Mouse (Mus musculus): ENCODE data around the gene Slc4a4. TPM values are rescaled to one million over a fixed set of nuclear protein-coding genes. Genes with fewer than 3 reads are reported as not detected.

Slc4a4 gene
- polyA plus RNA-seq, 1 experiment from 2014 or later, result 8.3 TPM

- ATAC-seq, result no peak
- H3K4me1 ChIP-seq (ENCODE audit: control insufficient read depth, insufficient read depth, low read length), result no peaks in the 10 kb centered on the region
- no peak overlapping the region for H3K4me2 ChIP-seq (ENCODE audit: low read length)
- no peaks in the 10 kb centered on the region for H3K36me3 ChIP-seq (ENCODE audit: control insufficient read depth, insufficient read depth, low read length)
- H3K9me3 ChIP-seq (replicated peaks; ENCODE audit: control insufficient read depth, low read length, poor library complexity, severe bottlenecking), result no peaks in the 10 kb centered on the region
- WGBS, result 87% methylated on average over 7 of the region's 7 CpGs
- H3K4me3 ChIP-seq (ENCODE audit: low read depth, low read length), result no peak overlapping the region
- no peak overlapping the region for H3K9ac ChIP-seq (ENCODE audit: low read depth, low read length)
- H3K27me3 ChIP-seq (ENCODE audit: control insufficient read depth, insufficient read depth, low read depth, low read length), result no peaks in the 10 kb centered on the region
- H3K27ac ChIP-seq (ENCODE audit: low read length), result no peak overlapping the region
Measured at GRCm38 (mm10) chr5:88961351-88961761, 74.7 kb downstream of the Slc4a4 start.

- H3K4me3 ChIP-seq (ENCODE audit: low read depth, low read length), result no peak overlapping the region
- no peak overlapping the region for H3K9ac ChIP-seq (ENCODE audit: low read depth, low read length)
- WGBS, result 85% methylated on average over 6 of the region's 6 CpGs
- H3K4me2 ChIP-seq (ENCODE audit: low read length), result no peak overlapping the region
- no peaks in the 10 kb centered on the region for H3K4me1 ChIP-seq (ENCODE audit: control insufficient read depth, insufficient read depth, low read length)
- H3K27me3 ChIP-seq (ENCODE audit: control insufficient read depth, insufficient read depth, low read depth, low read length), result no peaks in the 10 kb centered on the region
- H3K36me3 ChIP-seq (ENCODE audit: control insufficient read depth, insufficient read depth, low read length), result no peaks in the 10 kb centered on the region
- ATAC-seq, result no peak
- no peaks in the 10 kb centered on the region for H3K9me3 ChIP-seq (replicated peaks; ENCODE audit: control insufficient read depth, low read length, poor library complexity, severe bottlenecking)
- no peak overlapping the region for H3K27ac ChIP-seq (ENCODE audit: low read length)
Measured at GRCm38 (mm10) chr5:88964685-88965290, 78.2 kb downstream of the Slc4a4 start.

- Histone ChIP-seq H3K27ac (ENCODE audit: low read length) (no peak overlapping the region), H3K4me1 (ENCODE audit: control insufficient read depth, insufficient read depth, low read length) (no peaks in the 10 kb centered on the region), H3K9ac (ENCODE audit: low read depth, low read length) (no peak overlapping the region), H3K9me3 (replicated peaks; ENCODE audit: control insufficient read depth, low read length, poor library complexity, severe bottlenecking) (no peaks in the 10 kb centered on the region), H3K4me2 (ENCODE audit: low read length) (no peak overlapping the region), H3K4me3 (ENCODE audit: low read depth, low read length) (no peak overlapping the region), H3K36me3 (ENCODE audit: control insufficient read depth, insufficient read depth, low read length) (no peaks in the 10 kb centered on the region), H3K27me3 (ENCODE audit: control insufficient read depth, insufficient read depth, low read depth, low read length) (no peaks in the 10 kb centered on the region)
- 92% methylated on average over 4 of the region's 4 CpGs for WGBS
- no peak for ATAC-seq
Measured at GRCm38 (mm10) chr5:88966507-88966906, 79.9 kb downstream of the Slc4a4 start.

- ATAC-seq, result no peak
- no peaks in the 10 kb centered on the region for H3K9me3 ChIP-seq (replicated peaks; ENCODE audit: control insufficient read depth, low read length, poor library complexity, severe bottlenecking)
- H3K9ac ChIP-seq (ENCODE audit: low read depth, low read length), result no peak overlapping the region
- H3K4me3 ChIP-seq (ENCODE audit: low read depth, low read length), result no peak overlapping the region
- WGBS, result 56% methylated on average over 11 of the region's 11 CpGs
- H3K27ac ChIP-seq (ENCODE audit: low read length), result no peak overlapping the region
- no peaks in the 10 kb centered on the region for H3K27me3 ChIP-seq (ENCODE audit: control insufficient read depth, insufficient read depth, low read depth, low read length)
- H3K4me2 ChIP-seq (ENCODE audit: low read length), result no peak overlapping the region
- H3K4me1 ChIP-seq (ENCODE audit: control insufficient read depth, insufficient read depth, low read length), result no peaks in the 10 kb centered on the region
- no peaks in the 10 kb centered on the region for H3K36me3 ChIP-seq (ENCODE audit: control insufficient read depth, insufficient read depth, low read length)
Measured at GRCm38 (mm10) chr5:88968923-88969639, 82.5 kb downstream of the Slc4a4 start.

- H3K9ac ChIP-seq (ENCODE audit: low read depth, low read length), result no peak overlapping the region
- H3K36me3 ChIP-seq (ENCODE audit: control insufficient read depth, insufficient read depth, low read length), result no peaks in the 10 kb centered on the region
- no peak for ATAC-seq
- no peaks in the 10 kb centered on the region for H3K27me3 ChIP-seq (ENCODE audit: control insufficient read depth, insufficient read depth, low read depth, low read length)
- no peak overlapping the region for H3K4me2 ChIP-seq (ENCODE audit: low read length)
- H3K9me3 ChIP-seq (replicated peaks; ENCODE audit: control insufficient read depth, low read length, poor library complexity, severe bottlenecking), result no peaks in the 10 kb centered on the region
- H3K27ac ChIP-seq (ENCODE audit: low read length), result no peak overlapping the region
- no peaks in the 10 kb centered on the region for H3K4me1 ChIP-seq (ENCODE audit: control insufficient read depth, insufficient read depth, low read length)
- H3K4me3 ChIP-seq (ENCODE audit: low read depth, low read length), result no peak overlapping the region
Measured at GRCm38 (mm10) chr5:88971554-88971953, 84.9 kb downstream of the Slc4a4 start.

- WGBS, result 78% methylated on average over 7 of the region's 7 CpGs
- H3K27me3 ChIP-seq (ENCODE audit: control insufficient read depth, insufficient read depth, low read depth, low read length), result no peaks in the 10 kb centered on the region
- no peak overlapping the region for H3K27ac ChIP-seq (ENCODE audit: low read length)
- H3K4me2 ChIP-seq (ENCODE audit: low read length), result no peak overlapping the region
- ATAC-seq, result no peak
- H3K9ac ChIP-seq (ENCODE audit: low read depth, low read length), result no peak overlapping the region
- no peak overlapping the region for H3K4me3 ChIP-seq (ENCODE audit: low read depth, low read length)
- H3K4me1 ChIP-seq (ENCODE audit: control insufficient read depth, insufficient read depth, low read length), result no peaks in the 10 kb centered on the region
- H3K36me3 ChIP-seq (ENCODE audit: control insufficient read depth, insufficient read depth, low read length), result no peaks in the 10 kb centered on the region
- no peaks in the 10 kb centered on the region for H3K9me3 ChIP-seq (replicated peaks; ENCODE audit: control insufficient read depth, low read length, poor library complexity, severe bottlenecking)
Measured at GRCm38 (mm10) chr5:88972277-88972676, 85.7 kb downstream of the Slc4a4 start.

GRCm38 (mm10) chr5:88973130-88973529 is 86.5 kb downstream of the Slc4a4 start:
- Histone ChIP-seq H3K4me1 (ENCODE audit: control insufficient read depth, insufficient read depth, low read length) (no peaks in the 10 kb centered on the region), H3K27me3 (ENCODE audit: control insufficient read depth, insufficient read depth, low read depth, low read length) (no peaks in the 10 kb centered on the region), H3K36me3 (ENCODE audit: control insufficient read depth, insufficient read depth, low read length) (no peaks in the 10 kb centered on the region), H3K4me2 (ENCODE audit: low read length) (no peak overlapping the region), H3K9me3 (replicated peaks; ENCODE audit: control insufficient read depth, low read length, poor library complexity, severe bottlenecking) (no peaks in the 10 kb centered on the region), H3K4me3 (ENCODE audit: low read depth, low read length) (no peak overlapping the region), H3K9ac (ENCODE audit: low read depth, low read length) (no peak overlapping the region), H3K27ac (ENCODE audit: low read length) (no peak overlapping the region)
- 81% methylated on average over 1 of the region's 1 CpGs for WGBS
- no peak for ATAC-seq

- Histone ChIP-seq H3K4me2 (ENCODE audit: low read length) (no peak overlapping the region), H3K4me3 (ENCODE audit: low read depth, low read length) (no peak overlapping the region), H3K36me3 (ENCODE audit: control insufficient read depth, insufficient read depth, low read length) (no peaks in the 10 kb centered on the region), H3K27ac (ENCODE audit: low read length) (no peak overlapping the region), H3K9ac (ENCODE audit: low read depth, low read length) (no peak overlapping the region), H3K27me3 (ENCODE audit: control insufficient read depth, insufficient read depth, low read depth, low read length) (no peaks in the 10 kb centered on the region), H3K4me1 (ENCODE audit: control insufficient read depth, insufficient read depth, low read length) (no peaks in the 10 kb centered on the region), H3K9me3 (replicated peaks; ENCODE audit: control insufficient read depth, low read length, poor library complexity, severe bottlenecking) (no peaks in the 10 kb centered on the region)
- ATAC-seq, result no peak
Measured at GRCm38 (mm10) chr5:88975694-88976093, 89.1 kb downstream of the Slc4a4 start.

- Histone ChIP-seq H3K4me1 (ENCODE audit: control insufficient read depth, insufficient read depth, low read length) (no peaks in the 10 kb centered on the region), H3K9ac (ENCODE audit: low read depth, low read length) (no peak overlapping the region), H3K4me2 (ENCODE audit: low read length) (no peak overlapping the region), H3K9me3 (replicated peaks; ENCODE audit: control insufficient read depth, low read length, poor library complexity, severe bottlenecking) (no peaks in the 10 kb centered on the region), H3K27me3 (ENCODE audit: control insufficient read depth, insufficient read depth, low read depth, low read length) (no peaks in the 10 kb centered on the region), H3K36me3 (ENCODE audit: control insufficient read depth, insufficient read depth, low read length) (no peaks in the 10 kb centered on the region), H3K27ac (ENCODE audit: low read length) (0 out of 2 replicates have a peak overlapping the region, but pooled peaks have one; percentile 11), H3K4me3 (ENCODE audit: low read depth, low read length) (no peak overlapping the region)
- no peak for ATAC-seq
- WGBS, result 64% methylated on average over 3 of the region's 3 CpGs
Measured at GRCm38 (mm10) chr5:88976428-88976827, 89.8 kb downstream of the Slc4a4 start.
